ENCODE assay signal across 33 mouse cellular contexts in the genomic region with DNA sequence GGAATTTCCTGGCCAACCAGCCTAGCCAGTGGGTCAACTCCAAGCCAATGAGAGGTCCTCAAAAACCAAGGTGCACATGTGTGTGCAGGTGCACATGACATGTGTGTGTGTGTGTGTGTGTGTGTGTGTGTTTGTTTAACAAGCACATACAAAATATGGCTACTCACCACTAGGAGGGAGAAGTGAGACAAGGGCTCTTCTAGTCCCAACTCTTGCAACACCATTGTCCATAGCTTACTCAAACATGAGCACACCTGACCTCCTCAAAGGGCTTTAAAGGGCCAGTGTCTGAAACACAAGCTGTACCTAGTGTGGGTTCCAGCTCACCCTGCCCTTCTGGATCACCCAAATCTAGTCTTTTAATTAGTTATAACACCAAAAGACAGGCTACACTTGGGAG. TPM values are rescaled to one million over a fixed set of nuclear protein-coding genes. Genes with fewer than 3 reads are reported as not detected.
DNase-seq lines count a peak whose midpoint lies in the region; ATAC-seq and TF ChIP-seq lines count a peak whose summit lies in the region.
"Had no signal": no experiment of that assay in that cellular context is flagged by ENCODE, and none has a peak within 500 bp of the region (broad histone marks: within the 10 kb centered on the region; RNA-seq: fewer than 3 reads in every experiment).

No protein-coding gene starts in this region.

- H3K9ac ChIP-seq in liver, postnatal 0 days (replicated peaks), result no peak overlapping the region
- H3K9ac ChIP-seq in MEL (ENCODE audit: control insufficient read depth, low read depth, low read length, poor library complexity, severe bottlenecking), result no peak overlapping the region
- H3K9ac ChIP-seq in stomach, postnatal 0 days (ENCODE audit: low read length), result no peak overlapping the region
- H3K9ac ChIP-seq: embryonic facial prominence, embryonic 15.5 days; forebrain, embryonic 12.5 days; forebrain, postnatal 0 days; heart, embryonic 12.5 days; intestine, embryonic 15.5 days; liver, embryonic 13.5 days; lung, embryonic 15.5 days; neural tube, embryonic 12.5 days had no signal

- no peak for TF ChIP-seq POLR2A in MEL (IDR thresholded peaks at IDR 0.05; ENCODE audit: control insufficient read depth in 1 of 2, insufficient read depth in 1 of 2, low read depth in 1 of 2, low read length in 2 of 2, poor library complexity in 1 of 2)

- H3K9me3 ChIP-seq in liver, postnatal 0 days (ENCODE audit: low read length), result no peaks in the 10 kb centered on the region
- H3K9me3 ChIP-seq in MEL (replicated peaks; ENCODE audit: insufficient read depth, low read length), result no peaks in the 10 kb centered on the region
- no peaks in the 10 kb centered on the region for H3K9me3 ChIP-seq in stomach, postnatal 0 days (ENCODE audit: control insufficient read depth, low read length)
- H3K9me3 ChIP-seq: embryonic facial prominence, embryonic 10.5 days; embryonic facial prominence, embryonic 15.5 days; forebrain, embryonic 12.5 days; heart, embryonic 12.5 days; hindbrain, embryonic 10.5 days; intestine, embryonic 15.5 days; liver, embryonic 13.5 days; lung, embryonic 15.5 days; neural tube, embryonic 12.5 days had no signal

- no peaks in the 10 kb centered on the region for H3K79me2 ChIP-seq in MEL (ENCODE audit: control insufficient read depth, insufficient read depth, low read length, poor library complexity)

- TF ChIP-seq RAD21 in MEL (IDR thresholded peaks at IDR 0.05; ENCODE audit: low read depth, low read length), result no peak; the same call in 1 of the 2 replicates

- DNase-seq in liver, postnatal 0 days, result no peak
- DNase-seq in liver, result no peak
- peak; percentile 13 for DNase-seq in A20 (ENCODE audit: low read depth, low spot score)
- peak; percentile 7 for DNase-seq in MEL (ENCODE audit: low read depth, low spot score)
- no peak for DNase-seq in stomach, postnatal 0 days (ENCODE audit: low spot score)
- no peak for DNase-seq in adrenal gland, adult 18-20 months (ENCODE audit: low spot score in 2 of 2)
- DNase-seq: adrenal gland, postnatal 10 days; cerebellum, adult 8-10 months; cerebellum, postnatal 25 days; forebrain, postnatal 0 days; heart, adult 2 months; heart, postnatal 10 days; kidney, adult 9 months; kidney, postnatal 25 days; left cerebral cortex, postnatal 4 days; liver, embryonic 13.5 days; right cerebral cortex, adult 18-20 months had no signal

- ATAC-seq in liver, postnatal 0 days, result peak; percentile 47; the same call in 1 of the 2 replicates
- 0 out of 2 replicates have a peak, but pooled peaks have one; percentile 18 for ATAC-seq in stomach, postnatal 0 days (ENCODE audit: low FRiP score, low TSS enrichment)
- ATAC-seq: forebrain, postnatal 0 days; hindbrain, embryonic 16.5 days; intestine, embryonic 15.5 days; midbrain, embryonic 16.5 days had no signal

- no peak overlapping the region for H3K27ac ChIP-seq in liver, postnatal 0 days (ENCODE audit: low read depth)
- no peak overlapping the region for H3K27ac ChIP-seq in MEL (ENCODE audit: control insufficient read depth, low read depth, low read length)
- no peak overlapping the region for H3K27ac ChIP-seq in stomach, postnatal 0 days (replicated peaks)
- H3K27ac ChIP-seq: embryonic facial prominence, embryonic 10.5 days; embryonic facial prominence, embryonic 15.5 days; forebrain, embryonic 12.5 days; heart, adult 2 months; hindbrain, embryonic 10.5 days; intestine, embryonic 15.5 days; left cerebral cortex, adult 2 months; liver, embryonic 13.5 days; lung, embryonic 15.5 days; neural tube, embryonic 12.5 days had no signal

- no peaks in the 10 kb centered on the region for H3K27me3 ChIP-seq in liver, postnatal 0 days (ENCODE audit: insufficient read depth, low read length)
- H3K27me3 ChIP-seq in MEL (ENCODE audit: control insufficient read depth in 1 of 2, insufficient read depth in 2 of 2, low read length in 2 of 2), result peaks cover 1 to 2% of the 10 kb centered on the region in 2 experiments; a peak in 1 of 4 replicates
- no peaks in the 10 kb centered on the region for H3K27me3 ChIP-seq in stomach, postnatal 0 days (ENCODE audit: control insufficient read depth, insufficient read depth, low read length)
- H3K27me3 ChIP-seq: embryonic facial prominence, embryonic 15.5 days; forebrain, embryonic 12.5 days; intestine, embryonic 15.5 days; liver, embryonic 13.5 days; lung, embryonic 15.5 days; neural tube, embryonic 12.5 days had no signal

- no peaks in the 10 kb centered on the region for H3K4me1 ChIP-seq in liver, postnatal 0 days (ENCODE audit: insufficient read depth)
- peaks cover 0 to 6% of the 10 kb centered on the region in 2 experiments; a peak in 2 of 4 replicates for H3K4me1 ChIP-seq in MEL (ENCODE audit: control insufficient read depth in 1 of 2, insufficient read depth in 2 of 2, low read length in 2 of 2)
- H3K4me1 ChIP-seq in stomach, postnatal 0 days (replicated peaks; ENCODE audit: control insufficient read depth, insufficient read depth), result no peaks in the 10 kb centered on the region
- H3K4me1 ChIP-seq: embryonic facial prominence, embryonic 15.5 days; forebrain, embryonic 12.5 days; heart, embryonic 12.5 days; intestine, embryonic 15.5 days; liver, embryonic 13.5 days; neural tube, embryonic 12.5 days had no signal

- H3K4me3 ChIP-seq in liver, postnatal 0 days (ENCODE audit: low read depth, low read length), result no peak overlapping the region
- H3K4me3 ChIP-seq in MEL (ENCODE audit: control insufficient read depth in 1 of 2, insufficient read depth in 1 of 2, low read depth in 2 of 2, low read length in 2 of 2), result no peak overlapping the region
- H3K4me3 ChIP-seq in stomach, postnatal 0 days (ENCODE audit: low read depth, low read length), result no peak overlapping the region
- H3K4me3 ChIP-seq: embryonic facial prominence, embryonic 10.5 days; embryonic facial prominence, embryonic 15.5 days; forebrain, embryonic 12.5 days; heart, adult 2 months; heart, embryonic 12.5 days; hindbrain, embryonic 10.5 days; intestine, embryonic 15.5 days; left cerebral cortex, adult 2 months; liver, embryonic 13.5 days; lung, embryonic 15.5 days; myocyte; neural tube, embryonic 12.5 days had no signal

- no peak overlapping the region for H3K4me2 ChIP-seq in liver, postnatal 0 days (ENCODE audit: low read depth, low read length)
- H3K4me2 ChIP-seq in stomach, postnatal 0 days (replicated peaks; ENCODE audit: low read depth), result no peak overlapping the region
- H3K4me2 ChIP-seq: embryonic facial prominence, embryonic 15.5 days; forebrain, embryonic 12.5 days; heart, embryonic 12.5 days; intestine, embryonic 15.5 days; liver, embryonic 13.5 days; lung, embryonic 15.5 days; midbrain, embryonic 11.5 days; neural tube, embryonic 12.5 days had no signal

- peak; percentile 37 for TF ChIP-seq CTCF in liver, postnatal 0 days (IDR thresholded peaks at IDR 0.05; ENCODE audit: low read depth)
- TF ChIP-seq CTCF in MEL (IDR thresholded peaks at IDR 0.05 in 2 of 3, conservative IDR thresholded peaks at IDR 0.05 in 1 of 3; ENCODE audit: control insufficient read depth in 1 of 3, insufficient read depth in 1 of 3, low read depth in 2 of 3, low read length in 3 of 3, poor library complexity in 1 of 3, severe bottlenecking in 1 of 3), result peak in 1 of 3 experiments; percentile 14; a peak in 1 of 6 replicates
- peak; percentile 32 for TF ChIP-seq CTCF in stomach, postnatal 0 days (IDR thresholded peaks at IDR 0.05; ENCODE audit: low read depth)

- no peak for TF ChIP-seq EP300 in liver, postnatal 0 days (IDR thresholded peaks at IDR 0.05; ENCODE audit: low read depth)
- TF ChIP-seq EP300 in MEL (IDR thresholded peaks at IDR 0.05; ENCODE audit: low read depth in 1 of 2, low read length in 2 of 2), result no peak
- no peak for TF ChIP-seq EP300 in stomach, postnatal 0 days (optimal IDR thresholded peaks at IDR 0.05)

- no peaks in the 10 kb centered on the region for H3K36me3 ChIP-seq in liver, postnatal 0 days (replicated peaks; ENCODE audit: insufficient read depth, low read length)
- H3K36me3 ChIP-seq in MEL (ENCODE audit: control insufficient read depth in 1 of 2, insufficient read depth in 2 of 2, low read length in 2 of 2), result peaks cover 0 to 3% of the 10 kb centered on the region in 2 experiments; a peak in 1 of 4 replicates
- no peaks in the 10 kb centered on the region for H3K36me3 ChIP-seq in stomach, postnatal 0 days (ENCODE audit: control insufficient read depth, insufficient read depth, low read length)
- H3K36me3 ChIP-seq: embryonic facial prominence, embryonic 10.5 days; embryonic facial prominence, embryonic 15.5 days; forebrain, embryonic 12.5 days; heart, embryonic 12.5 days; hindbrain, embryonic 10.5 days; intestine, embryonic 15.5 days; liver, embryonic 13.5 days; lung, embryonic 15.5 days; neural tube, embryonic 12.5 days had no signal

TF ChIP-seq in MEL, 35 proteins besides CTCF, POLR2A, EP300 and RAD21:
- TF ChIP-seq JUND (IDR thresholded peaks at IDR 0.05; ENCODE audit: low read depth, low read length), result no peak
- TF ChIP-seq SMC3 (IDR thresholded peaks at IDR 0.05; ENCODE audit: low read depth, low read length), result peak; percentile 16; the same call in 1 of the 2 replicates

RNA-seq across cellular contexts. Expression of a gene that starts 12.9 kb away (rescaled TPM):
- polyA plus RNA-seq in liver, postnatal 0 days (2015; fragmentation: Nextera tagmentation; extraction: Ambion mirVana), result not detected in 2 replicates
- not detected in 2 replicates for total RNA-seq in MEL (2012; rRNA removed)
- not detected for polyA plus RNA-seq in MEL (2012; ENCODE audit: insufficient read depth in 1 of 2, insufficient read length in 2 of 2, low read depth in 1 of 2, low replicate concordance in 2 of 2, missing spikeins in 1 of 2)
- polyA plus RNA-seq in stomach, postnatal 0 days (2015; fragmentation: Nextera tagmentation; extraction: Ambion mirVana), result 0.05 and 0.28 TPM in 2 replicates
- 1 to 10 TPM in 1 of 2 experiments, under 1 TPM in 1; 0.32 to 1.4 TPM for total RNA-seq in adrenal gland, adult 18-20 months (2021)
- total RNA-seq: adrenal gland, postnatal 10 days; gastrocnemius, adult 8-10 months; gastrocnemius, postnatal 4 days; heart, adult 2 months; heart, postnatal 10 days; megakaryocyte, adult 5-6 weeks had no signal
- polyA plus RNA-seq: embryonic facial prominence, embryonic 10.5 days; heart, adult 2 months; heart, embryonic 12.5 days; hindbrain, embryonic 10.5 days; liver, embryonic 13.5 days; myocyte; neural tube, embryonic 12.5 days had no signal

RNA-seq across cellular contexts. Expression of a gene that starts 24.6 kb away (rescaled TPM):
- 0.40 and 0.70 TPM in 2 replicates for polyA plus RNA-seq in liver, postnatal 0 days (2015; fragmentation: Nextera tagmentation; extraction: Ambion mirVana)
- 46.4 and 49.8 TPM in 2 replicates for total RNA-seq in MEL (2012; rRNA removed)
- 100 to 1,000 TPM in 1 of 2 experiments, 10 to 100 TPM in 1; 37.0 to 183 TPM for polyA plus RNA-seq in MEL (2012; ENCODE audit: insufficient read depth in 1 of 2, insufficient read length in 2 of 2, low read depth in 1 of 2, low replicate concordance in 2 of 2, missing spikeins in 1 of 2)
- 0.40 and 0.67 TPM in 2 replicates for polyA plus RNA-seq in stomach, postnatal 0 days (2015; fragmentation: Nextera tagmentation; extraction: Ambion mirVana)
- 1 to 10 TPM in 1 of 2 experiments, under 1 TPM in 1; 0.46 to 1.4 TPM for total RNA-seq in adrenal gland, adult 18-20 months (2021)
- polyA plus RNA-seq: myocyte had no signal

Comparison
In these comparisons a context has a peak if more than half of its experiments do, and no peak if none do; other contexts are left out.
1. DNase-seq: peak in A20 (single experiment) and MEL (single experiment); none in liver, postnatal 0 days (single experiment), liver (single experiment), stomach, postnatal 0 days (single experiment) and adrenal gland, adult 18-20 months (0 of 2).
2. RNA of a gene that starts 24.6 kb away (polyA plus RNA-seq): 37.0 to 183 TPM in MEL; 0.40 to 0.70 TPM in liver, postnatal 0 days and 0.40 to 0.67 TPM in stomach, postnatal 0 days; every median in the first group is over 10 times any median in the second.